Mouse (Mus musculus): ENCODE results near the gene Dmrtb1.
A peak's percentile ranks its signal among the peaks of the same experiment; 100 is the strongest.

The Dmrtb1 gene

GRCm38 (mm10) chr4:107684130-107684529, at the start of gene Dmrtb1:
Dmrtb1 (minus strand) TSS chr4:107684230.
- DNase-seq (ENCODE audit: low spot score in 2 of 2) = no peak

- no peak for DNase-seq (ENCODE audit: low spot score in 2 of 2)
Observed at GRCm38 (mm10) chr4:107733603-107734002, 49.6 kb upstream of the Dmrtb1 start.

- DNase-seq (ENCODE audit: low spot score in 2 of 2) = no peak
Observed at GRCm38 (mm10) chr4:107732624-107733023, 48.6 kb upstream of the Dmrtb1 start.

- no peak for DNase-seq (ENCODE audit: low spot score in 2 of 2)
Observed at GRCm38 (mm10) chr4:107732182-107732581, 48.2 kb upstream of the Dmrtb1 start.

GRCm38 (mm10) chr4:107731088-107731465, 47.0 kb upstream of the Dmrtb1 start:
- DNase-seq (ENCODE audit: low spot score in 2 of 2) = no peak

- DNase-seq (ENCODE audit: low spot score in 2 of 2) = no peak
Observed at GRCm38 (mm10) chr4:107730391-107731087, 46.5 kb upstream of the Dmrtb1 start.

- no peak for DNase-seq (ENCODE audit: low spot score in 2 of 2)
Observed at GRCm38 (mm10) chr4:107725432-107725831, 41.4 kb upstream of the Dmrtb1 start.

GRCm38 (mm10) chr4:107720043-107720830, 36.2 kb upstream of the Dmrtb1 start:
- DNase-seq (ENCODE audit: low spot score in 2 of 2) = no peak

- DNase-seq (ENCODE audit: low spot score in 2 of 2) = no peak
Observed at GRCm38 (mm10) chr4:107719161-107719560, 35.1 kb upstream of the Dmrtb1 start.

- no peak for DNase-seq (ENCODE audit: low spot score in 2 of 2)
Observed at GRCm38 (mm10) chr4:107718720-107719119, 34.7 kb upstream of the Dmrtb1 start.

GRCm38 (mm10) chr4:107717718-107718313, 33.8 kb upstream of the Dmrtb1 start:
- DNase-seq (ENCODE audit: low spot score in 2 of 2) = no peak

- no peak for DNase-seq (ENCODE audit: low spot score in 2 of 2)
Observed at GRCm38 (mm10) chr4:107716754-107717299, 32.8 kb upstream of the Dmrtb1 start.

- DNase-seq (ENCODE audit: low spot score in 2 of 2) = no peak
Observed at GRCm38 (mm10) chr4:107706884-107707283, 22.9 kb upstream of the Dmrtb1 start.

- DNase-seq (ENCODE audit: low spot score in 2 of 2) = no peak
Observed at GRCm38 (mm10) chr4:107704185-107704584, 20.2 kb upstream of the Dmrtb1 start.

- no peak for DNase-seq (ENCODE audit: low spot score in 2 of 2)
Observed at GRCm38 (mm10) chr4:107701679-107702078, 17.6 kb upstream of the Dmrtb1 start.

GRCm38 (mm10) chr4:107701116-107701515, 17.1 kb upstream of the Dmrtb1 start:
- peak in 1 of 2 experiments; percentile 50 for DNase-seq (ENCODE audit: low spot score in 2 of 2)

GRCm38 (mm10) chr4:107699271-107699670, 15.2 kb upstream of the Dmrtb1 start:
- DNase-seq (ENCODE audit: low spot score in 2 of 2) = no peak

GRCm38 (mm10) chr4:107693816-107694215, 9.8 kb upstream of the Dmrtb1 start:
- DNase-seq (ENCODE audit: low spot score in 2 of 2) = no peak

- no peak for DNase-seq (ENCODE audit: low spot score in 2 of 2)
Observed at GRCm38 (mm10) chr4:107688213-107688612, 4.2 kb upstream of the Dmrtb1 start.

GRCm38 (mm10) chr4:107687127-107687526, 3.1 kb upstream of the Dmrtb1 start:
- DNase-seq (ENCODE audit: low spot score in 2 of 2) = no peak

GRCm38 (mm10) chr4:107683006-107683756, 849 bp downstream of the Dmrtb1 start:
- DNase-seq (ENCODE audit: low spot score in 2 of 2) = no peak

Measured in frontal cortex, postnatal 10 days (tissue).